Mouse (Mus musculus): Measurements from ENCODE around the gene Acap1. TPM values are rescaled to one million over a fixed set of nuclear protein-coding genes. Genes with fewer than 3 reads are reported as not detected.

Gene Acap1
- polyA plus RNA-seq, 1 experiment = 1.5 TPM

GRCm38 (mm10) chr11:69858113-69858998 is 37.0 kb downstream of the Acap1 start, which contains the start of gene Tnk1:
Gene Tnk1 (minus strand): TSS chr11:69858730.
- Histone ChIP-seq H3K27ac (ENCODE audit: insufficient read depth, low read length) (peak within 1 kb of the TSS; percentile 17; the same call in 1 of the 2 replicates), H3K9me3 (replicated peaks; ENCODE audit: control insufficient read depth, insufficient read depth, low read length, poor library complexity, severe bottlenecking) (no peaks in the 10 kb centered on the region), H3K4me1 (ENCODE audit: control insufficient read depth, insufficient read depth, low read length) (no peaks in the 10 kb centered on the region), H3K36me3 (ENCODE audit: control insufficient read depth, insufficient read depth, low read length, poor library complexity, severe bottlenecking) (no peaks in the 10 kb centered on the region), H3K4me3 (ENCODE audit: low read depth, low read length) (peak within 1 kb of the TSS; percentile 65), H3K27me3 (ENCODE audit: control insufficient read depth, insufficient read depth, low read length, poor library complexity, severe bottlenecking) (no peaks in the 10 kb centered on the region), H3K9ac (ENCODE audit: low read depth, poor library complexity, severe bottlenecking) (peak within 1 kb of the TSS; percentile 62)
- TF ChIP-seq EP300 (IDR thresholded peaks at IDR 0.05; ENCODE audit: insufficient read depth, low read depth, low read length) = 0 out of 2 replicates have a peak, but pooled peaks have one; percentile 7
- TF ChIP-seq CTCF (IDR thresholded peaks at IDR 0.05; ENCODE audit: low read depth, low read length) = no peak
- peak; percentile 61 for TF ChIP-seq POLR2A (IDR thresholded peaks at IDR 0.05; ENCODE audit: insufficient read depth, low read length)

- no peaks in the 10 kb centered on the region for H3K4me1 ChIP-seq (ENCODE audit: control insufficient read depth, insufficient read depth, low read length)
- peak overlapping the region; percentile 44 for H3K4me3 ChIP-seq (ENCODE audit: low read depth, low read length)
- H3K27me3 ChIP-seq (ENCODE audit: control insufficient read depth, insufficient read depth, low read length, poor library complexity, severe bottlenecking) = no peaks in the 10 kb centered on the region
- H3K9ac ChIP-seq (ENCODE audit: low read depth, poor library complexity, severe bottlenecking) = peak overlapping the region; percentile 12
- H3K27ac ChIP-seq (ENCODE audit: insufficient read depth, low read length) = no peak overlapping the region
- no peak for TF ChIP-seq POLR2A (IDR thresholded peaks at IDR 0.05; ENCODE audit: insufficient read depth, low read length)
- TF ChIP-seq CTCF (IDR thresholded peaks at IDR 0.05; ENCODE audit: low read depth, low read length) = peak; percentile 73
- TF ChIP-seq EP300 (IDR thresholded peaks at IDR 0.05; ENCODE audit: insufficient read depth, low read depth, low read length) = 0 out of 2 replicates have a peak, but pooled peaks have one; percentile 44
- H3K9me3 ChIP-seq (replicated peaks; ENCODE audit: control insufficient read depth, insufficient read depth, low read length, poor library complexity, severe bottlenecking) = no peaks in the 10 kb centered on the region
- H3K36me3 ChIP-seq (ENCODE audit: control insufficient read depth, insufficient read depth, low read length, poor library complexity, severe bottlenecking) = peaks cover 14% of the 10 kb centered on the region
Observed at GRCm38 (mm10) chr11:69855347-69855746, 40.0 kb downstream of the Acap1 start.

- TF ChIP-seq POLR2A (IDR thresholded peaks at IDR 0.05; ENCODE audit: insufficient read depth, low read length) = no peak
- TF ChIP-seq EP300 (IDR thresholded peaks at IDR 0.05; ENCODE audit: insufficient read depth, low read depth, low read length) = no peak
- TF ChIP-seq CTCF (IDR thresholded peaks at IDR 0.05; ENCODE audit: low read depth, low read length) = no peak
- Histone ChIP-seq H3K9ac (ENCODE audit: low read depth, poor library complexity, severe bottlenecking) (no peak overlapping the region), H3K4me3 (ENCODE audit: low read depth, low read length) (no peak overlapping the region), H3K27ac (ENCODE audit: insufficient read depth, low read length) (no peak overlapping the region; the same call in 1 of the 2 replicates), H3K4me1 (ENCODE audit: control insufficient read depth, insufficient read depth, low read length) (no peaks in the 10 kb centered on the region), H3K27me3 (ENCODE audit: control insufficient read depth, insufficient read depth, low read length, poor library complexity, severe bottlenecking) (no peaks in the 10 kb centered on the region), H3K36me3 (ENCODE audit: control insufficient read depth, insufficient read depth, low read length, poor library complexity, severe bottlenecking) (peaks cover 14% of the 10 kb centered on the region), H3K9me3 (replicated peaks; ENCODE audit: control insufficient read depth, insufficient read depth, low read length, poor library complexity, severe bottlenecking) (no peaks in the 10 kb centered on the region)
Observed at GRCm38 (mm10) chr11:69854680-69855079, 40.7 kb downstream of the Acap1 start.

GRCm38 (mm10) chr11:69853994-69854393 is 41.3 kb downstream of the Acap1 start:
- Histone ChIP-seq H3K4me3 (ENCODE audit: low read depth, low read length) (no peak overlapping the region), H3K27ac (ENCODE audit: insufficient read depth, low read length) (no peak overlapping the region)

GRCm38 (mm10) chr11:69850754-69851153 is 44.6 kb downstream of the Acap1 start:
- no peak overlapping the region for H3K9ac ChIP-seq (ENCODE audit: low read depth, poor library complexity, severe bottlenecking)
- H3K27ac ChIP-seq (ENCODE audit: insufficient read depth, low read length) = no peak overlapping the region
- H3K36me3 ChIP-seq (ENCODE audit: control insufficient read depth, insufficient read depth, low read length, poor library complexity, severe bottlenecking) = peaks cover 14% of the 10 kb centered on the region
- H3K4me1 ChIP-seq (ENCODE audit: control insufficient read depth, insufficient read depth, low read length) = peaks cover 2% of the 10 kb centered on the region
- no peak for TF ChIP-seq CTCF (IDR thresholded peaks at IDR 0.05; ENCODE audit: low read depth, low read length)
- TF ChIP-seq EP300 (IDR thresholded peaks at IDR 0.05; ENCODE audit: insufficient read depth, low read depth, low read length) = no peak
- TF ChIP-seq POLR2A (IDR thresholded peaks at IDR 0.05; ENCODE audit: insufficient read depth, low read length) = no peak
- H3K27me3 ChIP-seq (ENCODE audit: control insufficient read depth, insufficient read depth, low read length, poor library complexity, severe bottlenecking) = no peaks in the 10 kb centered on the region
- H3K4me3 ChIP-seq (ENCODE audit: low read depth, low read length) = no peak overlapping the region
- no peaks in the 10 kb centered on the region for H3K9me3 ChIP-seq (replicated peaks; ENCODE audit: control insufficient read depth, insufficient read depth, low read length, poor library complexity, severe bottlenecking)

More at GRCm38 (mm10) chr11:69853994-69854393, 41.3 kb downstream of the Acap1 start:
- TF ChIP-seq CTCF (IDR thresholded peaks at IDR 0.05; ENCODE audit: low read depth, low read length) (no peak), POLR2A (IDR thresholded peaks at IDR 0.05; ENCODE audit: insufficient read depth, low read length) (no peak), EP300 (IDR thresholded peaks at IDR 0.05; ENCODE audit: insufficient read depth, low read depth, low read length) (no peak)
- Histone ChIP-seq H3K9me3 (replicated peaks; ENCODE audit: control insufficient read depth, insufficient read depth, low read length, poor library complexity, severe bottlenecking) (no peaks in the 10 kb centered on the region), H3K4me1 (ENCODE audit: control insufficient read depth, insufficient read depth, low read length) (no peaks in the 10 kb centered on the region), H3K9ac (ENCODE audit: low read depth, poor library complexity, severe bottlenecking) (no peak overlapping the region), H3K36me3 (ENCODE audit: control insufficient read depth, insufficient read depth, low read length, poor library complexity, severe bottlenecking) (peaks cover 14% of the 10 kb centered on the region), H3K27me3 (ENCODE audit: control insufficient read depth, insufficient read depth, low read length, poor library complexity, severe bottlenecking) (no peaks in the 10 kb centered on the region)

- peaks cover 14% of the 10 kb centered on the region for H3K36me3 ChIP-seq (ENCODE audit: control insufficient read depth, insufficient read depth, low read length, poor library complexity, severe bottlenecking)
- no peak overlapping the region for H3K9ac ChIP-seq (ENCODE audit: low read depth, poor library complexity, severe bottlenecking)
Observed at GRCm38 (mm10) chr11:69849884-69850283, 45.5 kb downstream of the Acap1 start.

More at GRCm38 (mm10) chr11:69849884-69850283, 45.5 kb downstream of the Acap1 start:
- Histone ChIP-seq H3K4me3 (ENCODE audit: low read depth, low read length) (no peak overlapping the region), H3K27me3 (ENCODE audit: control insufficient read depth, insufficient read depth, low read length, poor library complexity, severe bottlenecking) (no peaks in the 10 kb centered on the region), H3K27ac (ENCODE audit: insufficient read depth, low read length) (no peak overlapping the region), H3K9me3 (replicated peaks; ENCODE audit: control insufficient read depth, insufficient read depth, low read length, poor library complexity, severe bottlenecking) (no peaks in the 10 kb centered on the region), H3K4me1 (ENCODE audit: control insufficient read depth, insufficient read depth, low read length) (peaks cover 4% of the 10 kb centered on the region)
- TF ChIP-seq POLR2A (IDR thresholded peaks at IDR 0.05; ENCODE audit: insufficient read depth, low read length) = no peak
- no peak for TF ChIP-seq EP300 (IDR thresholded peaks at IDR 0.05; ENCODE audit: insufficient read depth, low read depth, low read length)
- no peak for TF ChIP-seq CTCF (IDR thresholded peaks at IDR 0.05; ENCODE audit: low read depth, low read length)

Data from ES-Bruce4 (cell line).